Mouse (Mus musculus) forebrain, embryonic 11.5 days (tissue): ENCODE data around the gene Cela2a. TPM values are rescaled to one million over a fixed set of nuclear protein-coding genes. Genes with fewer than 3 reads are reported as not detected.
A peak's percentile ranks its signal among the peaks of the same experiment; 100 is the strongest.

Experiments
- ATAC-seq: fragments of 200-750 bp; cut with Nextera tagmentation; replicated peaks from 2 replicates; pipeline ENCODE4 v1.8.0; 2017; ENCODE audit warnings: moderate TSS enrichment; ENCODE audit not compliant: low FRiP score
- DNase-seq: peaks from one replicate; pipeline ENCODE4 v3.0.0-alpha.2; 2017; ENCODE audit warnings: low spot score
- H3K27ac ChIP-seq: fragments of 300-500 bp; sonication (generic); 2 replicates; pipeline ENCODE4 v1.5.1; 2014; ENCODE audit warnings: low read depth, low read length
- H3K27me3 ChIP-seq: fragments of 300-500 bp; sonication (generic); 2 replicates; pipeline ENCODE4 v1.6.1; 2014; ENCODE audit warnings: mild to moderate bottlenecking, low read length, mixed read lengths; ENCODE audit not compliant: control insufficient read depth, insufficient read depth
- H3K36me3 ChIP-seq: fragments of 300-500 bp; sonication (generic); 2 replicates; pipeline ENCODE4 v1.6.1; 2014; ENCODE audit warnings: mild to moderate bottlenecking, low read length, moderate library complexity, mixed read lengths; ENCODE audit not compliant: control insufficient read depth, insufficient read depth
- H3K4me1 ChIP-seq: fragments of 300-500 bp; sonication (generic); replicated peaks from 2 replicates; pipeline ENCODE4 v1.6.1; 2014; ENCODE audit warnings: low read length, mixed read lengths; ENCODE audit not compliant: control insufficient read depth, insufficient read depth
- H3K4me2 ChIP-seq: fragments of 300-500 bp; sonication (generic); 2 replicates; pipeline ENCODE4 v1.6.1; 2014; ENCODE audit warnings: low read depth, mild to moderate bottlenecking, low read length, moderate library complexity, mixed read lengths; ENCODE audit not compliant: severe bottlenecking
- H3K4me3 ChIP-seq: fragments of 300-500 bp; sonication (generic); 2 replicates; pipeline ENCODE4 v1.5.1; 2014; ENCODE audit warnings: low read depth, low read length
- H3K9ac ChIP-seq: fragments of 300-500 bp; sonication (generic); 2 replicates; pipeline ENCODE4 v1.6.1; 2014; ENCODE audit warnings: low read length
- H3K9me3 ChIP-seq: fragments of 300-500 bp; sonication (generic); 2 replicates; pipeline ENCODE4 v1.6.1; 2016; ENCODE audit warnings: low read length, mixed read lengths; ENCODE audit not compliant: control insufficient read depth
- WGBS: fragments of 180-500 bp; shearing (Covaris S2); extraction: QIAGEN DNeasy Blood & Tissue Kit; methylation state at CpG from one replicate; pipeline ENCODE4 v1.1.7; 2014; 5-methylcytosine and 5-hydroxymethylcytosine counted together
- polyA plus RNA-seq: library from polyadenylated mRNA; unstranded; fragments of >200 nt; fragmentation: Nextera tagmentation; extraction: Ambion mirVana; gene quantifications from 2 replicates; pipeline ENCODE4 v1.2.1, GENCODE M21; 2014

The Cela2a gene
- polyA plus RNA-seq, 1 experiment from 2014 or later: not detected

DNA sequence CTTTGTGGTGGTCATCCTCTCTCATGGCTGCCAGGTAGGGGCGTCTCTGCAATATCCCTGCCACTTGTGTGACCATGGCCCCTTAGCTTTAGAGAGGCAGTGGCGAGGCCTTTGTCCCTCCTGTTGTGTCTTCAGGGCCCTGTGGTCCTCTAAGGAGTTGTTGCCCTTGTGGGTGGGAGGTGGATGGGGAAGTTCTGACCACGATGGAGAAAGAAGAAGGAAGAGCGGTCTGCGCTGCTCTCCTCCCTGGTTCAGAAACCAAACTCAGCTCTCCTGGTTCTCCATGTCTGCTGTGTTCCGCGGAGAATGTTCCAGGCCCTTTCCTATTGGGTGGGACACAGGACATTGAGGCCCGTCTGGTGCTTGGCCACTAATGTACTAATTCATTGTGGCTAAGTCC, 20.1 kb downstream of the Cela2a start:
- no peak overlapping the region for H3K27ac ChIP-seq
- H3K27me3 ChIP-seq: no peaks in the 10 kb centered on the region
- WGBS: 96% methylated on average over 8 of the region's 8 CpGs
- no peak overlapping the region for H3K4me3 ChIP-seq
- DNase-seq (no peak), ATAC-seq (no peak)
- H3K36me3 ChIP-seq: no peaks in the 10 kb centered on the region; the same call in 1 of the 2 replicates
- H3K9me3 ChIP-seq: no peaks in the 10 kb centered on the region
- H3K9ac ChIP-seq: no peak overlapping the region
- H3K4me1 ChIP-seq: no peaks in the 10 kb centered on the region
- H3K4me2 ChIP-seq: no peak overlapping the region

DNA sequence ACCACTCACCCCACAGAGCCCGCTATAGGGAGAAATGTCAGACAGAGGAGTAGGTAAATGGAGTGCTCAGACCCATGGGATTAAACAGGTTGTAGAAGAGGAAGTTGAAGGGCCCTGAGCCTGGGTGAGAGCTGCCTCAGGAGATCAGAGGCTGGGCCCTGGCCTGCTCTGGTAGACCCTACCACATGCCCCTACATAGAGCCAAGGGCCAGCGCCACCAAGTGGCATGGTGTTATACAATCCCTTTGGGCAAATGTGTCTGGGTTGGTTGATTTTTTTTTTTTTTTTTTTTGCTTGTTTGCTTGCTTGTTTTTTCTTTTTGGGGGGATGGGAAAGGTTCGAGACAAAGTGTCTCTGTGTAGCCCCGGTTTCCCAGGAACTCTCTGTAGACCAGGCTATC, 21.9 kb downstream of the Cela2a start:
- no peaks in the 10 kb centered on the region for H3K4me1 ChIP-seq
- H3K9ac ChIP-seq: no peak overlapping the region
- no peak for ATAC-seq
- H3K27me3 ChIP-seq: no peaks in the 10 kb centered on the region
- no peak overlapping the region for H3K27ac ChIP-seq
- 90% methylated on average over 4 of the region's 4 CpGs for WGBS
- no peak overlapping the region for H3K4me2 ChIP-seq
- DNase-seq: no peak
- no peaks in the 10 kb centered on the region for H3K9me3 ChIP-seq
- no peaks in the 10 kb centered on the region; the same call in 1 of the 2 replicates for H3K36me3 ChIP-seq
- H3K4me3 ChIP-seq: no peak overlapping the region

DNA sequence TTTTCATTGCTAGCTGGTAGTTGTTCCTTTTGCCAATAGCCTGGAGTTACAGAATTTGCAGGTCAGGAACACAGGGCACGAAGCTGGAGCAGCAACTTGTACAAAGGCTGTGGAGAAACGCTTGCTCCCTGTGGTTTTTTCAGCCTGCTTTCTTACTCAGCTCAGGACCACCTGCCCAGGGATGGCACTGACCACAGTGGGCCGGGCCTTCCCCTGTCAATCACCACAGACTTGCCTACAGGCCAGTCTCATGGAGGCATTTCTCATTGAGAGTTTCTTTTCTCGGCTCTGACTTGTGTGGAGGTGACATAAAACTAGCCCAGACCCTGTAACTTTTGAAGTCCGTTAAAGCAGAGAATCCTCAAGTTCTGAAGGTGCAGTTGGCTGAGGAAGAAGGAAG, 28.4 kb downstream of the Cela2a start:
- Histone ChIP-seq H3K36me3 (no peaks in the 10 kb centered on the region), H3K4me3 (no peak overlapping the region), H3K4me2 (no peak overlapping the region), H3K9me3 (no peaks in the 10 kb centered on the region), H3K4me1 (0 out of 2 replicates have a peak, but pooled peaks cover 4% of the 10 kb centered on the region), H3K27ac (no peak overlapping the region), H3K27me3 (no peaks in the 10 kb centered on the region), H3K9ac (no peak overlapping the region)
- ATAC-seq: no peak
- 94% methylated on average over 5 of the region's 5 CpGs for WGBS
- DNase-seq: no peak

DNA sequence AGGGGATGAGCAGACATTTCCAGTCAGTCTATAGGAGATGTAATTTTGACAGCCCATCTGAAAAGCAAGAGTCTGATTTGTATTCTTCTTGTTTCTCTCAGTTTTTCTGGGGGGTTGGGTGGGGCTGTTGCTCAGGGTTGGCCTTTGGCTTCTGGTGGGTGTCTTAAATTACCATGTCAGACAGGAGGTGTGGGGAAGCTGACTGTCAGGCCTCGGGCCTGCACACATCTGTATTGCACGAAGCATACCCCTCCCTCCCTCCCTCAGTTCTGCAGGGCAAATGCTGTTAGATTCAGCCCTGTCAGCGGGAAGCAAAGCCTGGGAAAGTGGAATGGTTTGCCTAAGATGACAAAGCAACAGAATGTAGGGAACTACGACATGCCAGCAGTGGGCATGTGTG, 29.0 kb downstream of the Cela2a start:
- 97% methylated on average over 4 of the region's 4 CpGs for WGBS
- Histone ChIP-seq H3K4me1 (0 out of 2 replicates have a peak, but pooled peaks cover 4% of the 10 kb centered on the region), H3K9me3 (no peaks in the 10 kb centered on the region), H3K36me3 (no peaks in the 10 kb centered on the region), H3K27me3 (no peaks in the 10 kb centered on the region), H3K9ac (no peak overlapping the region), H3K4me3 (no peak overlapping the region), H3K4me2 (no peak overlapping the region), H3K27ac (no peak overlapping the region)
- no peak for ATAC-seq
- no peak for DNase-seq

DNA sequence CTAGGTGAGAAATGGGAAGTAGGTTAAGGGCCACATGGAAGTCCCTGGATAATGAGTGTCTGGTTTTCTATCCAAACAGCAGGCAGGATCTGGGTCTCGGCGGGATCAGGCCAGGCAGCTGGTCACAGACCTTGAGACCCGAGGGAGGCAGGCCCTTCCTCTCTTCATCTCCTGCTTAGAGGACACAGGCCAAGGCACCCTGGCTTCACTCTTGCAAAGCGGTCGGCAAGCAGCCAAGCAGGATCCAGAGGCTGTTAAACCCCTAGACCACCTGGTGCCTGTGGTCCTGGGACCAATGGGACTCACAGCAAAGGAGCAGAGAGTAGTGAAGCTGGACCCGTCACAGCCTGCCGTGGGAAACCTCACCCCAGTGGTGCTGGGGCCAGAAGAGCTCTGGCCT, 29.6 kb downstream of the Cela2a start:
- DNase-seq (no peak), ATAC-seq (no peak)
- 89% methylated on average over 7 of the region's 7 CpGs for WGBS
- Histone ChIP-seq H3K9ac (no peak overlapping the region), H3K27ac (no peak overlapping the region), H3K4me2 (no peak overlapping the region), H3K4me3 (no peak overlapping the region), H3K36me3 (no peaks in the 10 kb centered on the region), H3K27me3 (no peaks in the 10 kb centered on the region), H3K9me3 (no peaks in the 10 kb centered on the region), H3K4me1 (0 out of 2 replicates have a peak, but pooled peaks cover 4% of the 10 kb centered on the region)

DNA sequence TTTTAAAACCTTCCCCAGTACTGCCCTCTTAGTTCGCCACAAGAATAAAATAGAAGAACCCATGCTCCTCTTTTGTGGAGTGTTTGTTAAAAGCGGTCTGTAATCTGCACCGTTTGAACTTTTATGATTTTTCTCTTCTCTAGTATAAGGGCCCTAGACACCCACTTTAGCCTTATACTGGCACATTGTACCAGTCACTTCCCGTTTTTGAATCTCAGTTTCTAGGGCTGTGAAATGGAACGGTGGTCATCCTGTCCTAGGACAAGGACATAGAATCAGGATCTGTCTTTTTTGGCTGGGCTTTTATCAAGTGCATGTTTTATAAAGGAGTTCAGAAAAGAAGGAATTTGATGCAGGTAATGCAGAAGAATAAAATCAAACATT, 31.8 kb downstream of the Cela2a start:
- H3K4me3 ChIP-seq: peak overlapping the region; percentile 67
- H3K4me1 ChIP-seq: peaks cover 7% of the 10 kb centered on the region
- H3K4me2 ChIP-seq: peak overlapping the region; percentile 45
- peak overlapping the region; percentile 72 for H3K9ac ChIP-seq
- peak overlapping the region; percentile 78 for H3K27ac ChIP-seq
- WGBS: 18% methylated on average over 5 of the region's 5 CpGs
- no peaks in the 10 kb centered on the region for H3K9me3 ChIP-seq
- no peak for DNase-seq
- H3K36me3 ChIP-seq: no peaks in the 10 kb centered on the region
- ATAC-seq: no peak
- no peaks in the 10 kb centered on the region for H3K27me3 ChIP-seq

DNA sequence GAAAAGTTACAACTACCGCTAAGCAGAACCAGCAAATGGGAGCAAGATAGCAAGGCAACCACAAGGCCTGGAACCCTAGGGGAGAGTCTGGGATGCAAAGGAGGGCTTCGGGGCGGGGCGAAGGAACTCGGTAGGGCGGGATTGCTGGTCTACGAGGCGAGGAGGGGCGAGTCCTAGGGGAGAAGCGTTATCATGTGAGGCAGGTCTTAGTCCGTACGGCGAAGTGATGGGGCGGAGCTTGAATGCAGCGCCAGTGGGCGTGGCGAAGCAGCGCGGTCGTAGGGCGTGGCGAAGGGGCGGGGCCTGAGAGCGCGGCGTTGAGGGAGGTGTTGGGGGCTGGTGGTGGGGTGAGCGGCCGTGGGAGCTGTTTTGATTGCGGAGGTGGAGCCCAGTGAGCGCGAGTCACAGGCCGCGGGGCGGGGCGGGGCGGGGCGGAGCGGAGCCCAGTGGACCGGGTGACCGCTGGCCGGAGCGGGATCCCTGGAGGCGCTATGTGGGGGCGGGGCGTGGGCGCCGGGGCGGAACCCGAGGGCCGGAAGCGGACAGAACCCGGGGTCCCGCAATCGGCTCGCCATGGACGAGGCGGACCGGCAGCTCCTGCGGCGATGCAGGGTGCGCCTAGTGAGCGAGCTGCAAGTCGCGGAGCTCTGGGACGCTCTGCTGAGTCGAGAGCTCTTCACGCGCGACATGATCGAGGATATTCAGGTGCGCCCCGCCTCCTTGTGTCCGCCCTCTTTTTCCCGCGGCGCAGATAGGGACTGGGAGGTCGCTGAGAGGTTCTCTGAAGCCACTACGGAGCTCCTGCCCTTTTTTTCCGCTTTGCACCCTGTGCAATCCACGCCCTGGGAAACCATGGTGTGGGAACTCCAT, 32.4 kb downstream of the Cela2a start, which contains the start of gene Casp9:
Casp9 (plus strand) TSS at position 331 of the 870 bp plus-strand sequence.
- no peaks in the 10 kb centered on the region for H3K27me3 ChIP-seq
- peak within 1 kb of the TSS; percentile 67 for H3K4me3 ChIP-seq
- H3K9ac ChIP-seq: peak within 1 kb of the TSS; percentile 72
- H3K9me3 ChIP-seq: no peaks in the 10 kb centered on the region
- peaks cover 7% of the 10 kb centered on the region for H3K4me1 ChIP-seq
- DNase-seq (peak; percentile 99), ATAC-seq (peak; percentile 84)
- peak within 1 kb of the TSS; percentile 45 for H3K4me2 ChIP-seq
- peak within 1 kb of the TSS; percentile 80 for H3K27ac ChIP-seq
- no peaks in the 10 kb centered on the region for H3K36me3 ChIP-seq
- under 1% methylated on average over 75 of the region's 80 CpGs for WGBS

DNA sequence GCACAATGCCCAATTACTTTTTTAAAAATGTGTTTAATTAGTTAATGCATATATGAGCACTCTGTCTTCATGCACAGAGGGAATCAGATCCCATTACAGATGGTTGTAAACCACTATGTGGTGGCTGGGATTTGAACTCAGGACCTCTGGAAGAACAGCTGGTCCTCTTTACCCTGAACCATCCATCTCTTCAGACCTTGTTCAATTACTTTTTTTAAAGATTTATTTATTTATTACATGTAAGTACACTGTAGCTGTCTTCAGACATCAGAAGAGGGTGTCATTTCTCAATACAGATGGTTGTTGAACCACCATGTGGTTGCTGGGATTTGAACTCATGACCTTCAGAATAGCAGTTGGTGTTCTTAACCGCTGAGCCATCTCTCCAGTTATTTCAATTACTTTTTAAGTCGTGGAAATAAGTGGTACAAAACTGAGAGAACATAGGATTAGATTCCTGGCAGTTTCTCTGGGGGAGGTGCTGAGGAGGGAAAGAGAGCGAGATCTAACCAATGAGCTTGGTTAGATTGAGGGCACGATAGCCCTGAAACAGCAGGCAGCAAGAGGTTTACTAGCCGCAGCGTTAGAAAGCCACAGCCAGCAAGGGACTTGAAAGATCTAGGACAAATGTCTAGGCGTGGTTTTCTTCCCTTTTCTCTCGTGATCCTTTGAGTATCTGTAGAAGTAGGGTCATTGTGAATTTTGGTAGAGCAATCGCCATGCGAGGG, 33.2 kb downstream of the Cela2a start:
- no peaks in the 10 kb centered on the region for H3K36me3 ChIP-seq
- peak overlapping the region; percentile 67 for H3K4me3 ChIP-seq
- no peak for ATAC-seq
- H3K27me3 ChIP-seq: no peaks in the 10 kb centered on the region
- H3K9ac ChIP-seq: peak overlapping the region; percentile 30; the same call in 1 of the 2 replicates
- 14% methylated on average over 10 of the region's 10 CpGs for WGBS
- peak overlapping the region; percentile 45 for H3K4me2 ChIP-seq
- no peaks in the 10 kb centered on the region for H3K9me3 ChIP-seq
- peaks cover 7% of the 10 kb centered on the region for H3K4me1 ChIP-seq
- no peak for DNase-seq
- peak overlapping the region; percentile 80 for H3K27ac ChIP-seq
